Mouse (Mus musculus): Measurements from ENCODE around the gene Slc6a1.
"Not testable (repeated sequence)": the region's sequence is repeated elsewhere in the genome, so short reads cannot be mapped to it uniquely, and the experiment has no call there.

The Slc6a1 gene

DNA sequence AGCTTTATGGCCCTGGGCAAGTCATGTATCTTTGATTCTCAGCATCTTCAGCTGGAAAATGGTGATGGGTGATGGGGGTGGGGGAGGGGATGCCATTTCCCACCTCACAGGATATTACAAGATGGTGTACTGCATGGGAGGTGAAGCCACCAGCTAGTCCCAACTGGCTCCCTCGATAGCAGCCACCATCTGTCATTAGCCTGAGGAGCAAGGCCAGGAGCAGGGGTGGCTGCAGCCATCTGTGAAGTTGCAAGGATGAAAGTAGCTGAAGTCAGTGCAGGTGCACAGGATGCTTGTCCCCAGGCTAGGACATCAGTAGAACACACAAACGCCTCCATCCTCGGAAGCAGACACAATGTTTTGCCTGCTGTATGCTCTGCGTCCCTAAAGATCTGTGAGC is 8.5 kb downstream of the Slc6a1 start:
- no peak for DNase-seq

DNA sequence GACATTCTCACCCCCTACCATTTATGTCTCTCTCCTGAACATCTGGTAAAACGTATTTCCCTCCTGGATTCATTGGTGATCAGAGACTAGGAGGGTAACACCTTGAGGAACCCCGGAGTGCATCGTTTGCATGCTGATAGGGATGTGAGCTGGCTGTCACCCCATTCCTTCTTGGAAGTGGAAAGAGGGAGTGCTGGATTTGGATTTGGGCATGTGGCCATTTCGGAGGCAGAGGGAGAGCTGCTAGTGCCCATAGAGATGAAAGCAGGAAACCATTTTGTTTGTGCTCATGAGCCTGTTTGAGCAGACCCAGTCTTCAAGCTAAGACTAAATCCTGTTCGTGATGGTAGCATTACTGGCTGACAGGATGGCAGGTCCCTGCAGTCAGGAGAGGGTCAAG is 9.0 kb downstream of the Slc6a1 start:
- no peak for DNase-seq

DNA sequence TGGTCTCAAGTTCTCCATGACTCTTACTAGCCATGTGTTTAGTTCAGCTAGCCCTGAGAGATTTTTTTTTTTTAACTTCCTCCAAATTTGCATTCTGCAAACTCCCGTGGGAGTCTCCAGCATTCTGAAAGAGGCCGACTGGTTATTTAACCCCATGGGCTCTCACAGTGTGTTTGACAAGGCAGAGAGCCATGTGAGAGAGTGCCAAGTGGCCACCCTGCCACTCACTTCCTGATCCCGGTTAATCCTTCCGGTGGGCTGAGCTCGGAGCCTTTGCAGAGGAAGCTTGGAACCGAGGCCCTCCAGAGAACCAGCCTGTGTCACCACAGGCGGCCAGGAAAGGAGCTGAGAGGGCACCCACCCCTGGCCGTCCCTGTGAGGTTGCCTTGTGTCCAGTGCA is 11.1 kb downstream of the Slc6a1 start:
- DNase-seq = no peak

DNA sequence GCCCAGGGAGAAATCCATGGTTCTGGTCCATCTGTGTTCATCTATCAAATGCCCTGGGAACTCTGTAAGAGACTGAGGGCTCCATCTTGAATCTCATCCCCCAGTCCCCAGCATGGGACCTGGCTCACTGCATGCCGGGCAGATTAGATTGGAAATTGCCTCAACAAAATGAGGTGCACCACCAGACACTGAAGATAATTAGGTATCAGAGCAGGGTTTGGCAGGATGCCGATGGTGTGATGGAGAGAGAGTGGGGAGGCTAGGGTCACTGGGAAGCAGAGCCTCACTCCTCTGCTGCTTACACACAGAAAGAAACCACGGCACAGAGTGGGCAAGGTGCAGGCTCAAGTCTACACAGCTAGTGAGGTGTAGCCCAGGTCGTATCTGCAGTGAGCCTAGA is 12.7 kb downstream of the Slc6a1 start:
- DNase-seq = no peak

DNA sequence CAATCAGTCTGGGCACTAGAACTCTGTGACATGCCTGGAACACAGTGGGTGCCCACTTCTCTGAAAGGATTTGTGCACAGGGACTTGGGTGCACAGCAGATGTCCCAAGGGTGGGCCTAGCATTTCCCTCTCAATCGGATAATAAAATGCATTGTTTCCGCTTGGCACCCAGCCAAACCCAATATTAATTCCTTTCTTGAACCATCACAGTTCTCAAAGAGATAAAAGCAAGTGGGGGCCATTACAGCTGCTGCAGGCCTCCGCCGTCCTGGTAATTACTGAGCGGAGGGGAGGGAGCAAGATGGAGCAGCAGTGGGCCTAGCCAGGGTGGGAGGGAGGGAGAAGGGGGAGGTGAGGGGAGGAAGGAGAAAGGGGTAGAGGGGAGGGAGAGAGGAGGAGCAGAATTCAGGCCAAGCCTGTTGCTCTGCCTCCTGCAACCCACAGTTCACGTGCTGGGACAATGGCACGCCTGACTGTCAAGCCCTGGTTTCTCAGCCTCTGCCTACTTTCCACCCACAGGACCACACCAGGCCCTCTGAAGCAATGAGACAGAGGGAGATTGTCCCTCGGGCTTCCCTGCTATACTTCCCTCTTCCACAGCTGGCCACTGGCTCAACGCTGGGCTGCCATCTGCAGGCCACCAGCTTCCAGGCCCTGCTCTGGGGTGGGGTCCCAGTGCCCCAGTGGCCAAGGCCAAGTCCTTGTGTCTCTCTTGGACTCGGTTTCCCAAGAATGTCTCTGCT is 15.0 kb downstream of the Slc6a1 start:
- no peak for DNase-seq

DNA sequence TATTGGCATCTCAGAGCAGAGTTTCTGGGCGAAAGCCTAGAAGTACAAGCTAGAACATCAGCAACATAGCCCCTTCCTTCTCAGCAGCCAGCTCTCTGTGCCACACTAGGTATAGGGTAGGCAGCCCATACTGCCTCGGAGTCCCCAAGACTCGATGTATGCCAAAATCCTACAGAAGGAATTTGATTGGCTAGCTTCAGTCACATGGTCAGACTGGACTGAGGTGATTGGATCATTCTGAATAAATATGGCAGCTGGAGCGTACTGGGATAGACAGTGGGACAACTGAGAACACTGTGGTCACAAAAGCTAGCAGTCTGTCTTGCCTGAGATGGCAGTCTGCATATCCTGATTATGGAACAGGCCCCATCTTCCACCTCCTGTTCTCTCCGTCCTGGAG is 17.3 kb downstream of the Slc6a1 start:
- no peak for DNase-seq

DNA sequence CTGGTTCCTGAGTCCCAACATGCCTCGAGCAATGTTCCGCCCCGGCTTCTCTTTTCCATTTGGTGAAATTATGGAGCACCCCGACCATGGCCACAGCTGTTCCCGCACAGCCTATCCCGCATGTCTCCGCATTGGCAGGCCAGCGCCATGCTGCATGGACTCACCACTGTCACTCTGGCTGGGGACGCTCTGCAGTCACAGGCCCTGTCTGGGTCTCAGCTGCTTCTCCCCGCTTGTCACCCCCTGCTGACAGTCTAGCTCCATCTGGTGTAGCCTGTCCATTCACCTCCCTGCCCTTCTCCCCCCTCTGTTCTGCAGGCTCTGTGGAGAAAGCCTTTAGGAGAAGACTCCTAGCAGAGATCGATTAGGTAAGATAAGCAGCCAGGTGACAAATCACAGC is 18.3 kb downstream of the Slc6a1 start:
- DNase-seq = no peak

DNA sequence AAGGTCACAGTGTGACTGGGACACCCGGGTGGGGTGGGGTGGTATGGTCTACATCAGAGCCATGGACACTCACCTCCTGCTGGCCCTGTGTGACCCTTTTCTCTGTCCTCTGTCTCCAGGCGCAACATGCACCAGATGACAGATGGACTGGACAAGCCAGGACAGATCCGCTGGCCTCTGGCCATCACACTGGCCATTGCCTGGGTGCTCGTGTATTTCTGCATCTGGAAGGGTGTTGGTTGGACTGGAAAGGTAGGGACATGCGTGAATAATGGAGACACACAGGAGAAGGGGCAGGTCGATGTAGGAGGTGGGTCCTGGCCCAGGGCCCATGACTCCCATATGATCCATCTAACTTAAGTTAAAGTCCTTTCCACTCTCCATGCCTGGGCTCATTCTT is 22.2 kb downstream of the Slc6a1 start:
- DNase-seq = no peak

DNA sequence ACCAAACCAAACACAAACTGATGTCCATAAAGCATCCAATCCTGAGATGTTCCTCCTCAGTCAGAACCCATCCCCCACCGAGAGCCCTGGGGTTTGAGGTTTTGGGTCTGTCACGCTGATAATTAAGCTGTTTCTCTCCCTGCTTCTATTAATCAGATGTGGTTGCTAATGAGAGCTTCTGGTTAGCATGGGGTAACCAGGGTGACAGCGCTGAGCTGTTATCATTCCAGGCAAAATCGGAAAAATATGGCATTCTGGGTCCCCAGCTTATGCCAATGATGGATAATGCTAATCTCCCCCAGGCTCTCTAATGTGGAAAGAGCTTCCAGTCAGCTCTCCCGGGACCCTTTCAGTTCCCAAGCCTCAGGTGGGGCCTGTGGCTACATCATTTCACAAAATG is 38.1 kb downstream of the Slc6a1 start:
- no peak for DNase-seq

DNA sequence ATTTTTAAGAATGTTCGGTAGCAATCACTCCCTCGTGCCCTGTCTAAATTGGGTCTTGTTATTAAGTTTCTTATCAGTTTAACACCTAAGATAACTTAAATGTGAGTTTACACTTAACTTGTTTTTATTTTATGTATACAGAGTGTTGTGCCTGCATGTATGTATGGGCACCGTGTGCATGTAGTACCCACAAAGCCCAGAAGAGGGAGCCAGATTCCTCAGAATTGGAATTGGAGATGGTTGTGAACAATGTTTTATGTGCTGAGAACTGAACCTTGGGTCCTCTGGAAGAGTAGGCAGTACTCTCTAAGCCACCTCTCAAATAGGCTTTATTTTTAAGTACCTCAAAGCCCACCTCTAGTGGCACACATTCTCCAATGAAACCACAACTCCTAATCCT is 38.7 kb downstream of the Slc6a1 start:
- DNase-seq = no peak

DNA sequence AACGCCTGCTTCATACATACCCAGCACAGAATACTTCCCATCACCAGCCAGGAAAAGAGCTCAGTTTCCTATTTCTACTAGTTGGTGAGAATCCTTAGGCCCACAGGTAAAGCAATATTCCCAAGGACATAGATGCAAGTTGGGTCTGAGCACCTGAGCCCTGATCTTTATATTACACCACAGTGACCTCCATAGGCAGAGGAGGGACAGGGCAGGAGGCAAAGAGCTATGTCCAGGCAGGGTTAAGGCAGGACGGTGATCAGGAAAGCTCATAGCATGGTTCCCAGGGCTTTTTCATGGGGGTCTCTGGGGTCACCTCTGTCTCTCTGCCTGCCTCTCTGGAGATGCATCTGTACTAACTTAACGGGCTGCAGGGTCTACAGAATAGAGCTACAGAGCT is 40.5 kb downstream of the Slc6a1 start:
- no peak for DNase-seq

DNA sequence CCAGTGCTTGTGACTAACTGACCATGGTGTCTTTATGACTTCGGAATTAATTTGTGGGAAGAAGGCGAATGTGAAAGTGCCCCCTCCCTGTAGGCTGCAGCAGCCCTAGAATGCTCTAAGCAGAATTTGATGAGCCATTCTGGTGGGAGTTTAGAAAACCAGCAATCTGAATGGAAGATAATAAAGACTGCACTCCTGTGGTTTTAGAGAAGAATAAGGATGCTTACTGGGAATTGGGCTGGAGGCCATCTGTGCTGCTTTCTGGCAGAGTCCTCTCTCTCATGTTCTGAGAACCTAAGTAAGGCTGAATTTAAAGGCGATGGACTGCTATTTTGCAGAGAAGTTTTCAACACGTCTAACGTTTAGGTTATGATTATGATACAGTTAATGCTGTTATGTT is 42.4 kb downstream of the Slc6a1 start:
- DNase-seq = no peak

DNA sequence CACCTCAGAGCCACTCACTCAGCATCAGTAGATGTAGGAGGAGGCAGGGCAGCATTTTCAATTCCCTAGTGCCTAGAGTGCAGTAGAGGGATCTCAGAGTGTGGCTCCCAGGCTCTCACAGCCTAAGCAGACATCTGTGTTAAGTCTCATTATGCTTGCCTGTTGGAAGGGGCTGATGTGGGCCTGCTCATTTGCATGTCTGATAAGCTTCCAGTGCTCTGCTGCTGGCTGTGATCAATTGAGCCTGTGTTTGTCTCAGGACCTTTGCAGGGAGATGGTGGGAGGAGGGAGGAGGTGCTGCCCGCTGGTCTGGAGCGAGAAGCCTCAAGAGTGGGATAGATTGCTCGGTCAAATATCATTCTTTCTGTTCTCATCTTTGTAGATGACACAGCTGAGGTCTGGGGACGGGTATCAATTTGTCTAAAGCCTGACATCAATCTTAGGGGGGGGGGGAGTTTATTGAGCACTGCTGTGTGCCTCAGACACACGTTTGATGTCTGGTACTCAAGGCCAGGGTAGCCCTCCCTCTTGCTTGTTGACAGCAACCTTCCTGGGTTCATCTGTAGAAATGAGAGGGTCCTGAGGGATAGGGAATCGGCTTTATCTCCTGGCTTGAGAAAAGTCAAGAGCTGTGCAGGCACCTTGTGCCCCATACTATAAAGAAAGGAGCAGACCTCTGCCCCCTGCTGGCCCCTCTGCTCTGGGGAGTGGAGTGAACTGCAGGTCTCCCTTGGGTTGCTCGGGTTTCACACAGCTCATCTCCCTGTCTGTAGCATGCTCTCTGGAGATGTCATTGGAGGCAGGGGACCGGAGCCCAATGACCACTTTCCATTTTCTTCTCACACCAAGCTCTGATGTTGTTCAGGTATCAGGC is 47.4 kb downstream of the Slc6a1 start:
- no peak for DNase-seq

DNA sequence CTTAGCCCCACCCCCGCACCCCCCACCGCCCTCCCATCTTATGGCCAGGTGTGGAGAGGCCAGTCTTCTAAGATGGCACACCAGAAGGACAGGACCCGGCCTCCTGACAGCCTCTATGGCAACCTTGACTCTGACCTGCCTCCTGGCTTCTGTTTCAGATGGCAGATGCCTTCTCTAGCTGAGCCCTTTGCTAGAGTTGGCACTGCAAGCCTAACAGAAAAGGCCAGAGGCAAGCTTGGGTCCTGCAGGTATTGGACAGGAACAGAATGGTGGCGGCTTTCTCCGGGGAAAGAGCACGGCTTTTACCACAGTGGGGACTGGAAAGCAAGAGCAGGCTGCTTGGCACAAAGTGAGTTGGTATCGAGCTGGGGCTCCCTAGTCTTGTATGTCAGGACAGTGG is 49.5 kb downstream of the Slc6a1 start:
- no peak for DNase-seq

DNA sequence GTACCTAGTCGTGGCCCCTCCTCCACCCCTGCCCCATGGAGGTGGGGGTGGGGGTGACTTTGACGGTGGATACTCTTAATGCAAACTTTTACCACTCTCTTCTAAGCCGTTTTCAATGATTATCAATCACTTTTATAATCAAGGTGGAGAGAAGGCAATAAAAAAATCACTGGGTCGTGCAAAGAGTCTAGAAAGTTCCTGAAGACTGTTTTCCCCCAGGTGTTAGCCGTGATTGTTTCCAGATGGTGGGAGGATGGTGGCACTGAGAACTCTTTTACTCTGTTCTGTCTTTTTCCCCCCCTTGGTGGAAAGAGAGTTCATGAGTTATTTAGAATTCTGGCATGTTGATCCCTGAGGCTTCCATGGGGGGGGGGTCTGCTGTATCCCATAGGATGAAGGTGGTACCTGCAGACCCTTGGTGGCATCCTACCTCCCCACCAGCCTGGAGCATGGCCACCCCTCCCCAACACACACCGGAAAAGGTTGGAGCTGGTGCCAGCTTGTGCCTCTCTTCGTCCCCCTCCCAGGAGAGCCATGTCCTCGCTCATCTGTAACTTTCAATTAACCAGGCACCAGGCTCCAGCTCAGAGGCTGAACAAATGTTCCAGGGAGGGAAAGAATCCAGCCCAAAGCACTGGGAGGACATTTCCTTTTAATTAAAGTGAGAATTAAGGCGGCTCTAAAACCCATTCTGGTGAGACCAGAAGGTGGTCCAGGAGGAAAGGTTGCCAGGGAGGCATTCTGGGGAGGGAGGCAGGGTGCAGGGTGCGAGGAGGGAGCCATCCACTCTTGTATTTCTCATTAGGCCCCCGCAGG is 53.9 kb downstream of the Slc6a1 start:
- no peak for DNase-seq

DNA sequence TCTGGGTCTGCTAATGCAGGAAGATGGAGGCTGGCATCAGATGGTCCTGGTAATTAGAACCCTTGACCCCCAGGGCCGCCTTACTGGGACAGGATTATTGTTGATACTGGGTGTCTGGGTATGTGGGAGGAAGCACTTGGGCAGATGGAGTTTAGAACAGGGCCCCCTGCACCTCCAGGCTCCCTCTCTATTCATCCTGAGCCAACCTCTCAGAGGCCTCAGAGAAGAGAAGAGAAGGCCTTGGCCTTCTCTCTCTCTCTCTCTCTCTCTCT is 54.4 kb downstream of the Slc6a1 start:
- DNase-seq = no peak

DNA sequence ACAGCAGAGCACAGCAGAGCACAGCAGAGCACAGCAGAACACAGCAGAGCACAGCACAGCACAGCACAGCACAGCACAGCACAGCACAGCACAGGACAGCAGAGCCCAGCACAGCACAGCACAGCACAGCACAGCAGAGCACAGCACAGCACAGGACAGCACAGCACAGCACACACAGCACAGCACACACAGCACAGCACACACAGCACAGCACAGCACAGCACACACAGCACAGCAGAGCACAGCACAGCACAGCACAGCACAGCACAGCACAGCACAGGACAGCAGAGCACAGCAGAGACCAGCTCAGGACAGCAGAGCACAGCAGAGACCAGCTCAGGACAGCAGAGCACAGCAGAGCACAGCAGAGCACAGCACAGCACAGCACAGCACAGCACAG is 58.9 kb downstream of the Slc6a1 start:
- DNase-seq = not testable (repeated sequence)

DNA sequence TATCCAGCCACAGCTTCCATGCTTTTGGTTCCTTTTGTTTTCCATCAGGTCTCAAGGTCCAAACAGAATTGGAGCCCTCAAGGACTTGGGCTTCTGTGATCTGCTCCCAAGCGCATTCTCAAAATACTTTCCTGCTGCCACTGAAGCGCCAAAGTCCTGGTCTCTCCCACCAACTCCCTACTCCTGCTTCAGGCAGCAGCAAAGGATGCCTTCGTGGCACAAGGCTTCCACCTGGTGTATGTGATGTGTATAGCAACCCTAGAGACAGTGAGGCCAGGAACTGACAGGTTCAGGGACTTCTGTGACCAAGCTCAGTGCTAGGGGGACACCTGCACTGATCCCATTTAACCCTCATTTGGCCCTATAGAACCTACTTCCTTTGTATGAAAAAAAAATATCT is 61.3 kb downstream of the Slc6a1 start:
- no peak for DNase-seq

DNA sequence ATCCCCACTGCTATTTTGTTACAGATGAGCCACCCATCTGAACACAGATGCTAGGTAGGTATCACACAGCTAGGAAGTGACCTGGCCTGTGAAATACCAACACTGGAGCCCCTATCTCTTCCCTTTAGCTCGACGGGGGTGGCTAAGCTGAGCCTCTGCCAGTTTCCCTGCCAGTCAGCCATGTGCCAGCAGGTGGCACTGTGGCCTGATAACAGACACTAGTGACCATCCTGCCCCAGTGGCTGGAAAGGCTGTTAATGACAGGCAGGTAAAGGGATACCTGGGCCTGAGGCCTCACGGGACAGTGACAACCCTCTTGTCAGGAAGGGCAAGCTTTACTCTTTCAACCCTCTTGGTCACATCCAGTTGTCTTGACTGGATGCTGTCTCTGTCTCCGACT is 62.7 kb downstream of the Slc6a1 start:
- no peak for DNase-seq

DNA sequence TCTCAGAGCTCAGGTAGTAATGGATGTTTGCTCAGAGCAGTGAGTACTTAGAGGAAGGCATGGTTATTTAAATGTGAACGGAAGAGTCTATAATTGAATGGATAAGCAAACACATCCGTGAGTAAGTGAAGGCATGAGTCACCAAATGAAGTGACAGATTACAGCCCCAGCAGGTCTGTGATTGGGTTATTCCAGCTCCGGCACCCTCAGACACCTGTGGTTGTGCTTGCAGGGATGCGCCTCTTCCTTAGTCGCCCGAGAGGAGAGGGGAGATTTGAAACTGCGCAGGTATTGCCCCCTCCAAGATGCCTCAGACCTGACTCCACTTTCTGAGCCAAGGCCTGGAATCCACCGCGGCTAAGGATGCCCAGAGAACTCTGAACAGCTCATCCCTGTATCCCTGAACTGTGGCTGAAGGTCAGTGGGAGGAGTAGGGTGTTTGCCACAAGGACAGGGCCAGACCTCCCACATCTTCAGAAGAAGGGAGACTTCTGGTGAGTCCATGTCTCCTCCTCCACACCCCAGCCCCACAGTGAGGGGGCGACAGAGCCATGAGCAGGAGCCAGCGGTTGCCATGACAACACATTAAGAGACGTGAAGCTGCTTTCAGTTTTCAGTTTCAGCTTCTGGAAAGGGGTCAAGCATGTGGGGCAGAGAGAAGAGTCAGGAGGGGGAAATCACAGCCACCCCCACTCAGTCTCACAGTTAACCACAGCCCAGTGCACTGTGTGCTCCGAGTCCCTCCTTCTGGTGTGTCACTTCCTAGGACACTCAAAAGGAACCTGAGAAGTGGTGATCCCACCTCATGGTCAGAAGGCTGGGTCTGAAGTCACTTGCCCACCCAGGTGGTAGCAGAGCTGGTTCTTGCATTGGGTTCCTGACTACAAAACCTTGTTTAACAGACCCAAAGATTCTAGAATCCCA is 65.7 kb downstream of the Slc6a1 start:
- no peak for DNase-seq

DNA sequence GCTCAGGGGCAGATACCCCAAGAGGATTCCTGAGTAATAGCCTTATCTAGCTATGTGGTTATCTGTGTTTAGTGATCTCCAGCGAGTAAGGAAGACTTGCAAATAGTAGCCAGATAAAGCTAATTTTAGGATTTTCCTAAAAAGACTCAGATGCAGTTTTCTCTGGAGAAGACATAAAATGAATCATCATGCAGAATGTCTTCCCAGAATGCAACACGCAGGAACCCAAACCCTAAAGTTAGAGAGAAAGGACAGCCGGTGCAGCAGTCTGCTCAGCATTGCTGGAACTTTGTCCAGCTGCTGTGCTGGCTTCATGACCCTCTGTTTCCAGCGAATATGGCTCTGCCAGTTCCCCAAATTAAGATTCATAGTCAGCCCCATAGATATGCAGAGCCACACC is 72.2 kb downstream of the Slc6a1 start:
- DNase-seq = no peak

DNA sequence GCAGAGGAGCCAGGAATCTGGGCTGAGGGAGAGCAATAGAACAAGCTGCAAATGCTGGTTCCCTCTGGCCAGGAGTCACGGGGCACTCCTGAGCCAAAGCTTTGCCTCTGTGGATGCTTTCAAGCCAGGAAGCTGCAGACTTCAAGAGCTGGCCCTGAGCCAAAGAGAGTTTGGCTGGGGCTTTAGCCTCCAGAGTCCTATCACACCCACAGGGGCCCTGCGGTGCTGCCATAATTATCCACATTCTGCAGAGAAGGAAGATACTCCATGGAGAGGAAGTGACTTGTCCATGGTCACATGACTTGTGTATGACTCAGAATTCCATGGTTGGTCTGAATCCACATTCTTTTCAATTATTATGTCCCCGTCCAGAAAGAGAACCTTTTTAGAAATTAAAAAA is 75.7 kb downstream of the Slc6a1 start:
- DNase-seq = no peak

DNA sequence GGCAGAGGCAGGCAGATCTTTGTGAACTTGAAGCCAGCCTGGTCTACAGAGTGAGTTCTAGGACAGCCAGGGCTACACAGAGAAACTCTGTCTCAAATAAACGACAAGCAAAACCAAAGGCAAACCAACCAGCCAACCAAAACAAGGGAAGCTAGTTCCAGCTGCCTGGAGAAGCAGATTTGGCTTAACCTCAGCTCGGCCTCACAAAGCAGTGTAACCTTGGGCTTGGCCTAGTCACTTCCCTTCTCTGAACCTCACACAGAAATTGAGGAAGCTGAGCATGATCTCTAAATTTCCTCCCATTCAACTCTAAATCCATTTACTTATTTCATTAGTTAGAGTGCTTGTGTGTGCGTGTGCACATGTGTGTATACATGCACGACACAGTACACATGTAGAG is 79.9 kb downstream of the Slc6a1 start:
- no peak for DNase-seq

All from thymus, adult 18-20 months (tissue).